In the genomic region with DNA sequence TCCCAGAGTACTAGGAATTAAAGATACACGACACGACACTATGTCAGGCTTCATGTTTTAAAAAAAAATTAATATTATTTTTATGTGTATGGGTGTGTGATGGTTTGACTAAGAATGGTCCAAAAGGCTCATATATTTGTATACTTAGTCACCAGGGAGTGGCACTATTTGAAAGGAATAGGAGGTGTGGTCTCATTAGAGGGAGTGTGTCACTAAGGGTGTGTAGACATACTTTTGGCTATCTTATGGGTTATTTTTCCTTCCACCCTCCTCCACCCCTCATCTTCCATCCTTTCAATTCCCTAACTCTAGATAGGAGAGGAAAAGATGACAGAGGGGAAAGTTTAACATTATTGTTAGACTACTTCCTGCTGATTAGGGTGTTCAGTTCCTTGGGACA, we compare ENCODE assay signal across 18 mouse cellular contexts. TPM values are rescaled to one million over a fixed set of nuclear protein-coding genes. Genes with fewer than 3 reads are reported as not detected.
"Had no signal": no experiment of that assay in that cellular context is flagged by ENCODE, and none has a peak within 500 bp of the region (broad histone marks: within the 10 kb centered on the region; RNA-seq: fewer than 3 reads in every experiment).

No protein-coding gene starts in this region.

- DNase-seq: kidney, adult 18-20 months; kidney, adult 9 months; kidney, postnatal 14 days; kidney, postnatal 4 days; left cerebral cortex, postnatal 4 days; lung, adult 2 months; lung, postnatal 14 days; lung, postnatal 4 days; midbrain, embryonic 14.5 days; right cerebral cortex, adult 18-20 months; right cerebral cortex, postnatal 14 days; right cerebral cortex, postnatal 4 days; thymus, postnatal 25 days had no signal

- H3K9ac ChIP-seq: limb, embryonic 12.5 days; limb, embryonic 15.5 days had no signal

- H3K4me2 ChIP-seq: limb, embryonic 12.5 days; limb, embryonic 15.5 days; midbrain, embryonic 11.5 days had no signal

- ATAC-seq: intestine, embryonic 16.5 days had no signal

- H3K9me3 ChIP-seq: limb, embryonic 12.5 days; limb, embryonic 15.5 days had no signal

- H3K27ac ChIP-seq: limb, embryonic 12.5 days; limb, embryonic 15.5 days had no signal

- H3K27me3 ChIP-seq: limb, embryonic 12.5 days; limb, embryonic 15.5 days had no signal

- H3K4me3 ChIP-seq: limb, embryonic 12.5 days; limb, embryonic 15.5 days had no signal

RNA-seq across cellular contexts. Expression of a gene that starts 38.2 kb away (rescaled TPM):
- total RNA-seq: megakaryocyte-erythroid progenitor cell, adult 5-6 weeks had no signal
